Mouse (Mus musculus) right cerebral cortex, adult 18-20 months (tissue): ENCODE measurements around the gene Reep6.

Source experiments
- DNase-seq: peaks from one replicate; pipeline ENCODE4 v3.0.0; 2022; ENCODE audit warnings: mixed read lengths

Gene Reep6

GRCm38 (mm10) chr10:80356001-80356682, 26.4 kb downstream of the Reep6 start, which contains the start of gene Plk5:
Gene Plk5 (plus strand): TSS chr10:80356459.
- no peak for DNase-seq

- DNase-seq: no peak
Observed at GRCm38 (mm10) chr10:80356737-80357136, 27.0 kb downstream of the Reep6 start.

- DNase-seq: peak; percentile 58
Observed at GRCm38 (mm10) chr10:80357336-80357735, 27.6 kb downstream of the Reep6 start.

GRCm38 (mm10) chr10:80357994-80358639, 28.4 kb downstream of the Reep6 start:
- DNase-seq: no peak

GRCm38 (mm10) chr10:80363734-80364133, 34.0 kb downstream of the Reep6 start:
- no peak for DNase-seq

- no peak for DNase-seq
Observed at GRCm38 (mm10) chr10:80365736-80366135, 36.0 kb downstream of the Reep6 start.

GRCm38 (mm10) chr10:80367954-80368353, 38.2 kb downstream of the Reep6 start:
- DNase-seq: no peak

- DNase-seq: no peak
Observed at GRCm38 (mm10) chr10:80368392-80368791, 38.6 kb downstream of the Reep6 start.

GRCm38 (mm10) chr10:80369995-80370747, 40.4 kb downstream of the Reep6 start:
- DNase-seq: peak; percentile 72

- DNase-seq: peak; percentile 57
Observed at GRCm38 (mm10) chr10:80371411-80371966, 41.7 kb downstream of the Reep6 start.

GRCm38 (mm10) chr10:80371983-80372382, 42.2 kb downstream of the Reep6 start:
- no peak for DNase-seq

- peak; percentile 73 for DNase-seq
Observed at GRCm38 (mm10) chr10:80372706-80373105, 43.0 kb downstream of the Reep6 start.

- DNase-seq: peak; percentile 82
Observed at GRCm38 (mm10) chr10:80374063-80374462, 44.3 kb downstream of the Reep6 start.

GRCm38 (mm10) chr10:80376160-80376559, 46.4 kb downstream of the Reep6 start:
- peak; percentile 88 for DNase-seq

GRCm38 (mm10) chr10:80377716-80378115, 48.0 kb downstream of the Reep6 start:
- DNase-seq: no peak

- no peak for DNase-seq
Observed at GRCm38 (mm10) chr10:80382641-80383365, 53.0 kb downstream of the Reep6 start.

GRCm38 (mm10) chr10:80383431-80383830, 53.7 kb downstream of the Reep6 start:
- no peak for DNase-seq

GRCm38 (mm10) chr10:80384115-80384639, 54.4 kb downstream of the Reep6 start:
- DNase-seq: no peak

GRCm38 (mm10) chr10:80384709-80385108, 55.0 kb downstream of the Reep6 start:
- no peak for DNase-seq

- DNase-seq: no peak
Observed at GRCm38 (mm10) chr10:80385310-80385709, 55.6 kb downstream of the Reep6 start.
